Mouse (Mus musculus) stomach, postnatal 0 days (tissue): ENCODE data around the gene Rasgef1c. TPM values are rescaled to one million over a fixed set of nuclear protein-coding genes. Genes with fewer than 3 reads are reported as not detected.
A peak's percentile ranks its signal among the peaks of the same experiment; 100 is the strongest.

Experiments used
- ATAC-seq: fragments of 200-750 bp; cut with Nextera tagmentation; 2 replicates; pipeline ENCODE4 v1.8.0; 2017; ENCODE audit not compliant: low FRiP score, low TSS enrichment
- DNase-seq: peaks from one replicate; pipeline ENCODE4 v3.0.0-alpha.2; 2016; ENCODE audit warnings: low spot score
- H3K27ac ChIP-seq: fragments of 300-500 bp; sonication (generic); replicated peaks from 2 replicates; pipeline ENCODE4 v1.5.1; 2014; ENCODE audit warnings: mild to moderate bottlenecking, control low read depth
- H3K27me3 ChIP-seq: fragments of 300-500 bp; sonication (generic); 2 replicates; pipeline ENCODE4 v1.6.1; 2014; ENCODE audit warnings: low read length; ENCODE audit not compliant: control insufficient read depth, insufficient read depth
- H3K36me3 ChIP-seq: fragments of 300-500 bp; sonication (generic); 2 replicates; pipeline ENCODE4 v1.6.1; 2014; ENCODE audit warnings: low read length, mixed read lengths; ENCODE audit not compliant: control insufficient read depth, insufficient read depth
- H3K4me1 ChIP-seq: fragments of 300-500 bp; sonication (generic); replicated peaks from 2 replicates; pipeline ENCODE4 v1.6.1; 2014; ENCODE audit warnings: antibody characterized with exemption; ENCODE audit not compliant: control insufficient read depth, insufficient read depth
- H3K4me2 ChIP-seq: fragments of 300-500 bp; sonication (generic); replicated peaks from 2 replicates; pipeline ENCODE4 v1.6.1; 2014; ENCODE audit warnings: low read depth, mild to moderate bottlenecking, control low read depth, moderate library complexity
- H3K4me3 ChIP-seq: fragments of 300-500 bp; sonication (generic); 2 replicates; pipeline ENCODE4 v1.5.1; 2014; ENCODE audit warnings: low read depth, low read length, control low read depth
- H3K9ac ChIP-seq: fragments of 300-500 bp; sonication (generic); 2 replicates; pipeline ENCODE4 v1.6.1; 2014; ENCODE audit warnings: mild to moderate bottlenecking, low read length, control low read depth, mixed read lengths
- H3K9me3 ChIP-seq: fragments of 300-500 bp; sonication (generic); 2 replicates; pipeline ENCODE4 v1.6.1; 2016; ENCODE audit warnings: low read length; ENCODE audit not compliant: control insufficient read depth
- CTCF ChIP-seq: IDR thresholded peaks from 2 replicates; pipeline ENCODE4 v1.5.1; 2016; ENCODE audit warnings: antibody characterized with exemption, low read depth, mild to moderate bottlenecking, moderate library complexity
- EP300 ChIP-seq: optimal IDR thresholded peaks from 2 replicates; pipeline ENCODE3; 2016; ENCODE audit warnings: antibody characterized with exemption
- WGBS: fragments of 180-500 bp; shearing (Covaris S2); extraction: QIAGEN DNeasy Blood & Tissue Kit; methylation state at CpG from one replicate; pipeline ENCODE4 v1.1.7; 2014; 5-methylcytosine and 5-hydroxymethylcytosine counted together
- polyA plus RNA-seq: library from polyadenylated mRNA; unstranded; fragments of >200 nt; fragmentation: Nextera tagmentation; extraction: Ambion mirVana; gene quantifications from 2 replicates; pipeline ENCODE4 v1.2.1, GENCODE M21; 2015

The Rasgef1c gene
- polyA plus RNA-seq, 1 experiment from 2014 or later: 0.74 TPM

GRCm38 (mm10) chr11:49903333-49903732, 1.7 kb downstream of the Rasgef1c start:
- WGBS: 14% methylated on average over 7 of the region's 7 CpGs
- ATAC-seq: no peak
- Histone ChIP-seq H3K9ac (no peak overlapping the region), H3K9me3 (no peaks in the 10 kb centered on the region), H3K27ac (no peak overlapping the region), H3K4me3 (no peak overlapping the region), H3K36me3 (no peaks in the 10 kb centered on the region), H3K4me2 (no peak overlapping the region), H3K4me1 (no peaks in the 10 kb centered on the region), H3K27me3 (peaks cover 7% of the 10 kb centered on the region; the same call in 1 of the 2 replicates)
- TF ChIP-seq EP300: no peak
- peak; percentile 84 for TF ChIP-seq CTCF
- DNase-seq: peak; percentile 73

GRCm38 (mm10) chr11:49918521-49919180, 17.0 kb downstream of the Rasgef1c start:
- ATAC-seq: no peak
- 54% methylated on average over 15 of the region's 15 CpGs for WGBS
- Histone ChIP-seq H3K27me3 (no peaks in the 10 kb centered on the region), H3K9me3 (no peaks in the 10 kb centered on the region), H3K4me2 (no peak overlapping the region), H3K27ac (no peak overlapping the region), H3K4me3 (no peak overlapping the region), H3K36me3 (no peaks in the 10 kb centered on the region), H3K4me1 (no peaks in the 10 kb centered on the region), H3K9ac (no peak overlapping the region)
- TF ChIP-seq EP300 (no peak), CTCF (no peak)
- no peak for DNase-seq

- Histone ChIP-seq H3K4me2 (no peak overlapping the region), H3K9ac (no peak overlapping the region), H3K4me1 (no peaks in the 10 kb centered on the region), H3K36me3 (no peaks in the 10 kb centered on the region), H3K4me3 (no peak overlapping the region), H3K9me3 (no peaks in the 10 kb centered on the region), H3K27ac (no peak overlapping the region), H3K27me3 (no peaks in the 10 kb centered on the region)
- no peak for DNase-seq
- WGBS: 83% methylated on average over 6 of the region's 6 CpGs
- ATAC-seq: no peak
- no peak for TF ChIP-seq CTCF
- TF ChIP-seq EP300: no peak
Measured at GRCm38 (mm10) chr11:49919304-49919703, 17.7 kb downstream of the Rasgef1c start.

- Histone ChIP-seq H3K4me1 (no peaks in the 10 kb centered on the region), H3K9me3 (no peaks in the 10 kb centered on the region), H3K36me3 (no peaks in the 10 kb centered on the region), H3K27me3 (no peaks in the 10 kb centered on the region), H3K9ac (no peak overlapping the region), H3K4me2 (no peak overlapping the region), H3K27ac (no peak overlapping the region), H3K4me3 (no peak overlapping the region)
- 81% methylated on average over 9 of the region's 9 CpGs for WGBS
- ATAC-seq: no peak
- TF ChIP-seq EP300 (no peak), CTCF (no peak)
- no peak for DNase-seq
Measured at GRCm38 (mm10) chr11:49923539-49923938, 21.9 kb downstream of the Rasgef1c start.

GRCm38 (mm10) chr11:49926183-49926582, 24.5 kb downstream of the Rasgef1c start:
- DNase-seq: no peak
- H3K27me3 ChIP-seq: no peaks in the 10 kb centered on the region
- 59% methylated on average over 7 of the region's 7 CpGs for WGBS
- no peak overlapping the region for H3K9ac ChIP-seq
- H3K36me3 ChIP-seq: no peaks in the 10 kb centered on the region
- no peak for ATAC-seq
- H3K4me1 ChIP-seq: no peaks in the 10 kb centered on the region
- no peak overlapping the region for H3K4me3 ChIP-seq
- H3K9me3 ChIP-seq: no peaks in the 10 kb centered on the region
- TF ChIP-seq CTCF (no peak), EP300 (no peak)
- H3K4me2 ChIP-seq: no peak overlapping the region
- H3K27ac ChIP-seq: no peak overlapping the region

GRCm38 (mm10) chr11:49927169-49927568, 25.5 kb downstream of the Rasgef1c start:
- Histone ChIP-seq H3K9me3 (no peaks in the 10 kb centered on the region), H3K27me3 (no peaks in the 10 kb centered on the region), H3K36me3 (no peaks in the 10 kb centered on the region), H3K4me2 (no peak overlapping the region), H3K4me1 (no peaks in the 10 kb centered on the region), H3K27ac (no peak overlapping the region), H3K4me3 (no peak overlapping the region), H3K9ac (no peak overlapping the region)
- TF ChIP-seq CTCF (peak; percentile 43), EP300 (no peak)
- 24% methylated on average over 4 of the region's 4 CpGs for WGBS
- DNase-seq: no peak
- 0 out of 2 replicates have a peak, but pooled peaks have one; percentile 35 for ATAC-seq
